ENCODE assay signal across 9 mouse cellular contexts in genomic region chr17:36835591-36836426, GRCm38 (mm10). TPM values are rescaled to one million over a fixed set of nuclear protein-coding genes. Genes with fewer than 3 reads are reported as not detected.
DNase-seq lines count a peak whose midpoint lies in the region; ATAC-seq lines count a peak whose summit lies in the region.
"Had no signal": no experiment of that assay in that cellular context is flagged by ENCODE, and none has a peak within 500 bp of the region (broad histone marks: within the 10 kb centered on the region; RNA-seq: fewer than 3 reads in every experiment).

No protein-coding gene starts in this region.

- H3K9me3 ChIP-seq in intestine, embryonic 14.5 days (ENCODE audit: control insufficient read depth, low read length), result no peaks in the 10 kb centered on the region

- H3K27me3 ChIP-seq in intestine, embryonic 14.5 days (replicated peaks; ENCODE audit: control insufficient read depth, insufficient read depth, low read length), result no peaks in the 10 kb centered on the region

- H3K9ac ChIP-seq in intestine, embryonic 14.5 days (ENCODE audit: low read length), result no peak overlapping the region

- peak overlapping the region; percentile 57 for H3K4me2 ChIP-seq in intestine, embryonic 14.5 days (ENCODE audit: low read length)

- peak overlapping the region; percentile 64; the same call in 1 of the 2 replicates for H3K4me3 ChIP-seq in intestine, embryonic 14.5 days (ENCODE audit: low read depth, low read length)

- H3K4me1 ChIP-seq in intestine, embryonic 14.5 days (replicated peaks; ENCODE audit: control insufficient read depth, insufficient read depth, low read length), result peaks cover 6% of the 10 kb centered on the region

- intact Hi-C loops in left cerebral cortex, postnatal 36 days (cut with DNase I), result no loop called here

- ATAC-seq in intestine, embryonic 14.5 days (replicated peaks; ENCODE audit: low FRiP score, low TSS enrichment, low read depth), result 0 out of 2 replicates have a peak, but pooled peaks have one; percentile 9

- 0 out of 2 replicates have a peak, but pooled peaks cover 3% of the 10 kb centered on the region for H3K36me3 ChIP-seq in intestine, embryonic 14.5 days (ENCODE audit: control insufficient read depth, insufficient read depth, low read length)

- 29% methylated on average over 12 of the region's 12 CpGs for WGBS in intestine, embryonic 14.5 days

- H3K27ac ChIP-seq in intestine, embryonic 14.5 days (ENCODE audit: low read depth), result peak overlapping the region; percentile 96

- peak; percentile 52 to 55 for DNase-seq in left cerebral cortex, adult 18-20 months (ENCODE audit: low spot score in 2 of 2)
- no peak for DNase-seq in left cerebral cortex, adult 11 months (ENCODE audit: low spot score)
- peak; percentile 79 for DNase-seq in embryo, embryonic 11 days
- DNase-seq in gastrocnemius, postnatal 25 days, result peak; percentile 43
- DNase-seq in intestine, embryonic 14.5 days (ENCODE audit: low spot score), result peak; percentile 74
- peak; percentile 47 to 48 for DNase-seq in left cerebral cortex, postnatal 36 days (ENCODE audit: low spot score in 2 of 2)
- peak; percentile 58 for DNase-seq in mesoderm, embryonic 11.5 days (ENCODE audit: low read depth, low spot score)
- peak; percentile 45 for DNase-seq in spleen, adult 12 weeks (ENCODE audit: low spot score)

RNA-seq across cellular contexts. Expression of gene Trim26, which starts 1.1 kb away (rescaled TPM):
- total RNA-seq in left cerebral cortex, adult 18-20 months (2021), result 10 to 100 TPM; 20.1 to 20.2 TPM
- 10 to 100 TPM; 15.2 to 16.7 TPM for total RNA-seq in gastrocnemius, postnatal 25 days (2021)
- 40.0 and 41.9 TPM in 2 replicates for polyA plus RNA-seq in intestine, embryonic 14.5 days (2014; fragmentation: Nextera tagmentation; extraction: Ambion mirVana)
- 10 to 100 TPM; 18.1 to 20.4 TPM for total RNA-seq in left cerebral cortex, postnatal 36 days (2021)

RNA-seq across cellular contexts. Expression of gene H2-M10.6, which starts 23.8 kb away (rescaled TPM):
- not detected for total RNA-seq in left cerebral cortex, adult 18-20 months (2021)
- not detected for total RNA-seq in gastrocnemius, postnatal 25 days (2021)
- not detected in 2 replicates for polyA plus RNA-seq in intestine, embryonic 14.5 days (2014; fragmentation: Nextera tagmentation; extraction: Ambion mirVana)
- not detected for total RNA-seq in left cerebral cortex, postnatal 36 days (2021)
- polyA plus RNA-seq: Patski had no signal

RNA-seq across cellular contexts. Expression of gene Trim15, which starts 31.2 kb away (rescaled TPM):
- not detected for total RNA-seq in left cerebral cortex, adult 18-20 months (2021)
- total RNA-seq in gastrocnemius, postnatal 25 days (2021), result not detected
- polyA plus RNA-seq in intestine, embryonic 14.5 days (2014; fragmentation: Nextera tagmentation; extraction: Ambion mirVana), result 1.2 and 1.3 TPM in 2 replicates
- total RNA-seq in left cerebral cortex, postnatal 36 days (2021), result not detected

RNA-seq across cellular contexts. Expression of gene Trim10, which starts 33.6 kb away (rescaled TPM):
- total RNA-seq in left cerebral cortex, adult 18-20 months (2021), result not detected
- total RNA-seq in gastrocnemius, postnatal 25 days (2021), result under 1 TPM in 1 of 2 experiments, not detected in 1; 0.16 TPM
- polyA plus RNA-seq in intestine, embryonic 14.5 days (2014; fragmentation: Nextera tagmentation; extraction: Ambion mirVana), result 0.97 and 1.6 TPM in 2 replicates
- not detected for total RNA-seq in left cerebral cortex, postnatal 36 days (2021)

RNA-seq across cellular contexts. Expression of gene Trim40, which starts 54.1 kb away (rescaled TPM):
- under 1 TPM in 1 of 2 experiments, not detected in 1; 0.40 TPM for total RNA-seq in left cerebral cortex, adult 18-20 months (2021)
- not detected for total RNA-seq in gastrocnemius, postnatal 25 days (2021)
- 0.11 and 0.78 TPM in 2 replicates for polyA plus RNA-seq in intestine, embryonic 14.5 days (2014; fragmentation: Nextera tagmentation; extraction: Ambion mirVana)
- total RNA-seq in left cerebral cortex, postnatal 36 days (2021), result not detected
- polyA plus RNA-seq: Patski had no signal
